Mouse (Mus musculus) right cerebral cortex, adult 18-20 months (tissue): Measurements from ENCODE around the gene Gm21637.
"Not testable (repeated sequence)": the region's sequence is repeated elsewhere in the genome, so short reads cannot be mapped to it uniquely, and the experiment has no call there.

ENCODE experiments used
- DNase-seq: peaks from one replicate; pipeline ENCODE4 v3.0.0; 2022; ENCODE audit warnings: mixed read lengths

Gene Gm21637

DNA sequence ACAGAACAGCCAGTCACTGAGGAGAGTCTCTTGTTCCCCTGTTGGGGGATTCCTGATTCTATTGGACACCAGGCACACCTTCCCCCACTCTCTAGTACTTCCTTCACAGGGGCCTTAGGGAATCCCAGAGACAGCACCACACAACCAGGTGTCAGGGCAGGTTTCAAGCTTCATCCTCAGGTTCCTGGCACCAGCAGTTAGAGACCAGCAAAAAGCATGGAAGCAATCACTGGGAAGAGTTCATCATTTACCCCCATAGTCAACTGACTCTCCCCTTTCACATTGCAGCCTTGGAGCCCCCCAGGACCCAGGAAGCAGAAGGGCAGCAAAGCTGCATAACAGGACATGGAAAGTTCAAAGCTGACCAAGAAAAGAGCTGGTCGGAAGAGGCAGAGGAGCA lies at the start of gene Gm21637:
Gm21637 (plus strand) TSS at position 301 of the 400 bp plus-strand sequence.
- not testable (repeated sequence) for DNase-seq
